Mouse (Mus musculus) R1 (cell line): Measurements from ENCODE around the gene Sp7.
A peak's percentile ranks its signal among the peaks of the same experiment; 100 is the strongest.

Experiments used
- DNase-seq: peaks from one replicate; pipeline ENCODE4 v3.0.0-alpha.2; 2018; ENCODE audit warnings: low read depth, low spot score

The Sp7 gene

DNA sequence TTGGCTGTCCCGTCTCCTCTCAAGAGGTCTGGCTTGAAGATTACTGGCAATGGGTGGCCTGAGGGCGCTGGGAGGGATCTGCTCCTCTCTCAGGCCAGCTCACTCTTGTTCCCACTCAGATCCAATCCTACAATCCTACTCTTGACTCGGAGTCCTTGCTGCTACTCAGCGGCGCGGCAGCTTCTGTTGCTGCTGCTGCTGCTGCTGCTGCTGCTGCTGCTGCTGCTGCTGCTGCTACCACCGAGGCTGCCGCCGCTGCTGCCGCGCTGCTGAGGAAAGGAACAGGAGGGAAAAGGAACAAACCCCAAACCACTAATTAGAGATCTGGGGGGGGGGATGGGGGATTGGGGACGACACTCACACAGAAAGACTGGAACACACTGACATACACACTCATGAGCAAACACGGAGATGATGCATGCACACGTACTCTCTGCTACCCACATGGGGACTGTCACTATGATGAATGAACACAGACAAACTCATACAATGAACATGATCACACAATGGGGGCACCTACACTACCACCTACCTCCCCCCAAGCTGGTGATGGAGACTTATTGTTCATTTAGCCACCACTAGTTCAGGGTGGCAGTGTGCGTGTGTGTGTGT, at the start of gene Sp7:
Sp7 (minus strand) TSS at position 450 of the 612 bp plus-strand sequence.
- no peak for DNase-seq

DNA sequence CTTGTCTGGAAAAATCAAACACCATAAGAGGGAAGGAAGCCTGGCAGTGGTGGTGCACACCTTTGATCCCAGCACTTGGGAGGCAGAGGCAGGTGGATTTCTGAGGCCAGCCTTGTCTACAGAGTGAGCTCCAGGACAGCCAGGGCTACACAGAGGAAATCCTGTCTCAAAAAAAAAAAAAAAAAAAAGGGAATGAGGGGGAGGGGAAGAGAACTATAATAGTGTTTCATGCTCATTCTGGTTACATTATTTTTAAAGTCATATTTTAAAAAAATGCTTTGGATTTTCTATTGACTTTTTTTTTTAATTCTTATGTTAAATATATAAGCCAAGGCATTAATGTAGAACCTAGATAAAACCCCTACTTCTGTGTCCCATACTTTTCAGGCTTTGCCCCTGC, 46.7 kb upstream of the Sp7 start:
- no peak for DNase-seq

DNA sequence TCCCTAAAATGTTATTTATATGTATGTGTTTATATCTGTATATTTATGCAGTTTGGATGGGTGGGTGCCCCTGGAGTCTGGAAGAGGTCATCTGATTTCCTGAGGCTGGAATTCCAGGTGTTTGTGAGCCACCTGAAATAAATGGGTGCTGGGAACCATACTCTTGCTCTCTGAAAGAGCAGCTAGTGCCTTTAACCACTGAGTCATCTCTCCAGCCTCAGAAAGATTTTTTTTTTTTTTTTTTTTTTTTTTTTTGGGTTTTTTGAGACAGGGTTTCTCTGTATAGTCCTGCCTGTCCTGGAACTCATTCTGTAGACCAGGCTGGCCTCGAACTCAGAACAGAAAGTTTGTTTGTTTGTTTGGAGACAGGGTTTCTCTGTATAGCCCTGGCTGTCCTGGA, 44.1 kb upstream of the Sp7 start:
- no peak for DNase-seq

DNA sequence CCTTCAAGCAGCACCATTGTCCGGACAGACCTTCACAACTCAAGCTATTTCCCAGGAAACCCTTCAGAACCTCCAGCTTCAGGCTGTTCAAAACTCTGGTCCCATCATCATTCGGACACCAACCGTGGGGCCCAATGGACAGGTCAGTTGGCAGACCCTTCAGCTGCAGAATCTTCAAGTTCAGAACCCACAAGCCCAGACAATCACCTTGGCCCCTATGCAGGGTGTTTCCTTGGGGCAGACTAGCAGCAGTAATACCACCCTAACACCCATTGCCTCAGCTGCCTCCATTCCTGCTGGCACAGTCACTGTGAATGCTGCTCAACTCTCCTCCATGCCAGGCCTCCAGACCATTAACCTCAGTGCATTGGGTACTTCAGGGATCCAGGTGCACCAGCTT, 42.3 kb upstream of the Sp7 start:
- no peak for DNase-seq

DNA sequence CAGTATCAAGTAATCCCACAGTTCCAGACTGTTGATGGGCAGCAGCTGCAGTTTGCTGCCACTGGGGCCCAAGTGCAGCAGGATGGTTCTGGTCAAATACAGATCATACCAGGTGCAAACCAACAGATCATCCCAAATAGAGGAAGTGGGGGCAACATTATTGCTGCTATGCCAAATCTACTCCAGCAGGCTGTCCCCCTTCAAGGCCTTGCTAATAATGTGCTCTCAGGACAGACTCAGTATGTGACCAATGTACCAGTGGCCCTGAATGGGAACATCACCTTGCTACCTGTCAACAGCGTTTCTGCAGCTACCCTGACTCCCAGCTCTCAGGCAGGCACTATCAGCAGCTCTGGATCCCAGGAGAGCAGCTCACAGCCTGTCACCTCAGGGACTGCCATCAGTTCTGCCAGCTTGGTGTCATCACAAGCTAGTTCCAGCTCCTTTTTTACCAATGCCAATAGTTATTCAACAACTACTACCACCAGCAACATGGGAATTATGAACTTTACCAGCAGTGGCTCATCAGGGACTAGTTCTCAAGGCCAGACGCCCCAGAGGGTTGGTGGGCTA, 41.7 kb upstream of the Sp7 start:
- no peak for DNase-seq

DNA sequence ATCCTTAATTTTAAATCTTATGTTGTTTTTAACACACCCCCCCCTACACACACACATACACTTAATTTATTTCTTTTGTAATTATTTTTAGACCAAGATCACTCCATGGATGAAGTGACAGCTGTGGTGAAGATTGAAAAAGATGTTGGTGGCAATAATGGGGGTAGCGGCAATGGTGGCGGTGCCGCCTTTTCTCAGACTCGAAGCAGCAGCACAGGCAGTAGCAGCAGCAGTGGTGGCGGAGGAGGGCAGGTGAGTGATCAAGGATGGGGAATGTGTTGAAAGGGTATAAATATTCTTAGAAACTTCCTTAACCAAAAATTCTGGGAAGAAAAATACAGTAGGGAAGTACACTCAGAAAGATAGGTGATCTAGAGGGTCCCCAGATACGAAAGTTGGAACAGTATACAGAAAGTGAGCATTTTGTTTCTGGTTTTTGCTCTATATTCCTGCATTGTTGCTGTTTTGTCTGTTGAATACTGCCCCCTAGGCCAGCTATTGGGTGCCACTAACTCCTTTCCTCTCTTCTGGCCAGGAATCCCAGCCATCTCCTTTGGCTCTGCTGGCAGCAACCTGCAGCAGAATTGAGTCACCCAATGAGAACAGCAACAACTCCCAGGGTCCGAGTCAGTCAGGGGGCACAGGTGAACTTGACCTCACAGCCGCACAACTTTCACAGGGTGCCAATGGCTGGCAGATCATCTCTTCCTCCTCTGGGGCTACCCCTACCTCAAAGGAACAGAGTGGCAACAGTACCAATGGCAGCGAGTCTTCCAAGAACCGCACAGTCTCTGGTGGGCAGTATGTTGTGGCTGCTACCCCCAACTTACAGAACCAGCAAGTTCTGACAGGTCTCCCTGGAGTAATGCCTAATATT, 40.9 kb upstream of the Sp7 start:
- DNase-seq = peak; percentile 35

DNA sequence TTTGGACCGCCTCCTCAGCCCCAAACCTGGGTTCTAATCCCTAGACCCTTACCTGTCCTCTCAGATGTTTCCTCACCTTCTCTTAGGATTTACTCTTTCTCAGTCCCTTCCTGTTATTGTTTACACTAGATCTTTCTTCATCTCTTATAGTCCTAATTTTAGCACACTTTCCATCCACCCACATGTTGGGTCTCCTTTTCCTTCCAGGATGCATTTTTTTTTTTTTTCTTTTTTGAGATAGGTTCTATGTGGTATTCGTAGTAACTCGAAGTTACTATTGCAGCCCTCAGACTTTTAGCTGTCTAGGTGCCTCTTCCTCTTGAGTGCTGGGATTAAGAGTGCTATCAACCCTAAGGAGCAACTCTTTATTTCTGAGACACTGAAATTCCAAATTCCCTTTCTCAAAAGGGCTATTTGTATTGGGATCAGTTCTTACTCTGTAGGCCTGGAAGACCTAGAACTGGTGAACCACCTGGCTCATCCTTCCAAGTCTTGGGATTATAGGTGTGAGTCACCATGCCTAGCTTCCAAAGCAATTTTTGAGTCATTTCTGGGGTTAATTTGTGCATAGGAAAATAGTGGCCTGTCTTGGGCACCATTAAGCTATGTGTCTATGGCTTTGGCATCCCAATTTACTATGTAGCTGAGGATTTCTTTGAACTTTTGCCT, 40.1 kb upstream of the Sp7 start:
- DNase-seq = no peak

DNA sequence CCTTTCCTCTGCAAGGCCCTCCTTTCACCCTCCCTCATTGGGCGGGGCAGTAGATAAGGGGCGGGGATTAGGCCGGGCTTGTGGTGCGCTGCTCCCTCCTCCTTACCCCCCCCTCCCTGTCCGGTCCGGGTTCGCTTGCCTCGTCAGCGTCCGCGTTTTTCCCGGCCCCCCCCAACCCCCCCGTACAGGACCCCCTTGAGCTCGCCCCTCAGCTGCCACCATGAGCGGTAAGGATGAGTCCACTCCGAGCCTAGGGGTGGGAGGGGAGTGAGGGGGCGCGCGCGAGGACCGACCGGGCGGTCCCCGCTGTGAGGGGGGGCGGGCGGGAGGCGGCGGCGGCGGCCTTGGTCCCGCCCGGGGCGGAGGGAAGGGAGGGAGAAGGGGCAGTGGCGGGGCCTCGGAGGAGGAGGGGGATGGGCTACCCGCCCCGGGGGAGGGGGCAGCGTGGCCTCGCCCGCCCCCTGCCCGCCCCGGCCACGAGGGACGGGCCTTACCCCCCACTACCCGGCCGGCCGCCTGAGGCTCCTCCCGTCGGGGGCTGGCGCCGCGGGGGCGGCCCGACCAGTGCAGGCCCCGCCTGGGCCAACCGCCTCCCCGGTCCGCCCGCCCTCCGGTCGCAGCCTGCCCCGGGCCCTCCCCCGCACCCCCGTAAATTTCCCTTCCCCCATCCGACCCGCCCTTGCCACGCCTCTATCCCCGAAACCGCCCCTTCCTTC, 39.4 kb upstream of the Sp7 start:
- DNase-seq = peak; percentile 89

DNA sequence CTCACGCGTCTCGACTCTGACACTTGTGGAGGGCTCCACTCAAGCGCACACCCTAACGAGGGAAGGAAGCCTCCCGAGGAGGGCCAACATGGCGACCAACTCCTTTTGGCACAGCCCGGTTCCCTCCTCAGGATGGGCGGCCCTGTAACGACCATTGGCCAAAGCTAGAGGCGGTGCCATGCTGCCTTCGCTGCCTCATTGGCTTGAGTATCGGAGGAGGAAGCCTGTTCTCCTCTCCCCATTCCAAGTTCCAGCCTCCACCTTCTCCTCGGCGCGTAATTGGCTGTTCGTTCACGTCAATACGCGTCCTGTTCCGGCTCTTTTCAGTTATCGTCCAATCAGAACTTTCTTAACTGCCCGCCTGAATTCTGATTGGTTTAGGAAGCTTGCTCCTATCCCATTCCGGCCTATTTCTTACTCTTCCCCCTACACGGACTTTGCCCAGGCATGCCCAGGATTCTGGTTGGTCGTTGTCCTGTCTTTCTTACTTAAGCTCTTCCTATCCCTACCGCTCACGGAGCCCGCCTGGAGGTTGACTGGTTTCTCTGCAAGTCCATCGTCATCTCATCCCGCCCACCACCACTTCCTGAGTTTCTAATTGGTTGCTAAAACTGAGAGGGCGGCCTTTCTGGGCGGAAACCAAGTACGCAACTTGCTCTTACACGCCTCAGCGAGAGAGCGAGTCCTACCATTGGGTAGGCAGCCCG, 38.7 kb upstream of the Sp7 start, which contains the start of gene Sp1:
Sp1 (plus strand) TSS at position 655 of the 707 bp plus-strand sequence.
- peak; percentile 100 for DNase-seq

DNA sequence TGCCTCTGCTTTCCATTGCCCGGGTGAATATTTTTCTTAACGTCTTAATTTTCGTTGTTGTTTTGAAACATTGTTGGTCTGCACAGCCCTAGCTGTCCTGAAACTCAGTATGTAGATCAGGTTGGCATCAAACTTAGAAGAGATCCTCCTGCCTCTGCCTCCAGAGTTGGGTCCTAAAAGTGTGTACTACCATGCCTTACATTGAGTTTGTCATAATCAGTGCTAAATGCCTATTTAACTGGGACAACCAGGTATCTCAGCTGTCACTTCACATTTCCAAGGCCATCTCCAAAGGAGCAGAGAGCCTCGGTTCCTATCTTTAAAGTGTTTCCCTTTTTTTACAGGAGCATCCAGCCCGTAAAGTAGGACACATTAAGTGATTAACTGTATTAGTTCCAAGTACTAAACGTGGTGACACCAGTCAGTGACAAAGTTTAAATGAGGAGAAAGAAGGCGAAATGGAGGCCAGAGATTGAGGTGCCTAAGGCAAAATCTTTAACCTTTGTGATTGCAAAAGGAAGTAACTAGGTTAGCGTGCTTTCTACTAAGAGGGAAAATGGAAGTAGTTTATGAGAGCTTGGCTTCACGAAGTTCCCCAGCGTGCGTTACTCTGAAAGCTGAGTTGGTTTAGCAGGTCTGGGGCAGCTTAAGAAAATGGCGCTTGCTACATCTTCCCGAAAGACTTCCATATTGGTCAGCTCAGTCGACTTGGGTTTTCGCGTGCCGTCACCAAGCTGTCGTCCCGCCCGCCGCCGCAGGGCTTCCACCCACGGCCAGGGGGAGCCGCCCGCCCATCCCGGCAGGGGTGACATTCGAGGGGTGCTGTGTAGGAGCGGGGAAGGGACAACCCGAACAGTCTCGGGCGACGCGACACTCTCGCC, 37.9 kb upstream of the Sp7 start:
- no peak for DNase-seq

DNA sequence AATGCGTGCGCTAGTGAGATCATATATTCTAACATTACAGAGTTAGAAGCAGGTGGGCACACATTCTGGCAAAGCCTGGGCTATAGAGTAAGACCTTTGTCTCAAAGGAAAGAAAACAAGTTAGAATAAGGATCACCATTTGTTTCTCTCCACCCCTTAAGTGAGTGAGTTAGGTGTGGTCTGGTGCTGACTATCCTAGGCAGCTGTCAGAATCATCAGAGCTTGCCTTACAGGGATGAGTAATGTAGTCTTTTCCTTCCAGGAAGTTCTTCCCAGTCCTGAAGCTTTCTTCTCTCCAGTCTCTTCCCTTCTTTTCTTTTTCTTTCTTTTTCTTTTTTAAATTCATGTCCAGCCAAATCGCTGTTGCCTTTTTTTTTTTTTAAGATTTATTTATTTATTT, 35.2 kb upstream of the Sp7 start:
- DNase-seq = no peak

DNA sequence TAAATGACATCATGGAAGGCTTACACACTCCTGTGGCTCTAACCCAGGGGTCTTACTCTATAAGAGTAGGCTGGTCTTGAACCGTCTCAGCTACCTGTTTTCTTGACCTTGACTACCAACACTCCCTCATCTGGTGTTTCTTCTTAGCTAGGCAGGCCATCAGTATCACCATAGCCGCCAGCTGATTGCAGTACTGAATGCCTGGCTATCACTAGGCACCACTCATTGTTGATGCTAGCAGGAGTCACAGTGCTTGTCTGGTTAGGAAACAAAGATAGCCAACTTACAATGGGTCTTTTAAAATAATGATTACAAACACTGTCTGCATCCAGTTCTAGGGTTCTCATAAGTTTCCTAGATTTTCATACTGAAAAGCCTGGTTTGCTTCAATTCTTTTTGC, 34.3 kb upstream of the Sp7 start:
- DNase-seq = peak; percentile 63

DNA sequence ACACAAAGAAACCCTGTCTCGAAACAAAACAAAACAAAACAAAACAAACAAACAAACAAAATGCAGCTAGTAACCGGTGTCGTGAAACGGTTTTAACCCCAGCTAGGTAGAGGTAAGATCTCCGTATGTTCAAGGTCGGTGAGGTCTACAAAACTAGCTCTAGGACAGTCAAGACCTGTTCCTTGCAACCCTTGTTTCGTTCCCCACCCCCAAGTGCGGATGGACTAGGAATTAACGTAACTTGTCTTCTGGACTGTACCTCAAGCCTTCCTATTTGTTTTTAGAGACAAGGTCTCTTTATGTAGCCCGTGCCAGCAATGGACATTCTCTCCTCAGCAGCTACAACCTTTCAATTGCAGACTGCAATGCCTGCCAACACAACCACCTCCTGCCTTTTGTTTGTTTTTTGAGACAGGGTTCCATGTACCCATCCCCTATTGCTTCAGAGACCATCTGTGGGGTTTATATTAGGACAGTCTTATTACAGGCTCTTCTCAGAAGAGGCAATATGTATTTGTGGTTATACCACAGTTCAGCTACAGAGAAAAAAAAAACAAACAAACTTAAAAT, 33.6 kb upstream of the Sp7 start:
- peak; percentile 63 for DNase-seq

DNA sequence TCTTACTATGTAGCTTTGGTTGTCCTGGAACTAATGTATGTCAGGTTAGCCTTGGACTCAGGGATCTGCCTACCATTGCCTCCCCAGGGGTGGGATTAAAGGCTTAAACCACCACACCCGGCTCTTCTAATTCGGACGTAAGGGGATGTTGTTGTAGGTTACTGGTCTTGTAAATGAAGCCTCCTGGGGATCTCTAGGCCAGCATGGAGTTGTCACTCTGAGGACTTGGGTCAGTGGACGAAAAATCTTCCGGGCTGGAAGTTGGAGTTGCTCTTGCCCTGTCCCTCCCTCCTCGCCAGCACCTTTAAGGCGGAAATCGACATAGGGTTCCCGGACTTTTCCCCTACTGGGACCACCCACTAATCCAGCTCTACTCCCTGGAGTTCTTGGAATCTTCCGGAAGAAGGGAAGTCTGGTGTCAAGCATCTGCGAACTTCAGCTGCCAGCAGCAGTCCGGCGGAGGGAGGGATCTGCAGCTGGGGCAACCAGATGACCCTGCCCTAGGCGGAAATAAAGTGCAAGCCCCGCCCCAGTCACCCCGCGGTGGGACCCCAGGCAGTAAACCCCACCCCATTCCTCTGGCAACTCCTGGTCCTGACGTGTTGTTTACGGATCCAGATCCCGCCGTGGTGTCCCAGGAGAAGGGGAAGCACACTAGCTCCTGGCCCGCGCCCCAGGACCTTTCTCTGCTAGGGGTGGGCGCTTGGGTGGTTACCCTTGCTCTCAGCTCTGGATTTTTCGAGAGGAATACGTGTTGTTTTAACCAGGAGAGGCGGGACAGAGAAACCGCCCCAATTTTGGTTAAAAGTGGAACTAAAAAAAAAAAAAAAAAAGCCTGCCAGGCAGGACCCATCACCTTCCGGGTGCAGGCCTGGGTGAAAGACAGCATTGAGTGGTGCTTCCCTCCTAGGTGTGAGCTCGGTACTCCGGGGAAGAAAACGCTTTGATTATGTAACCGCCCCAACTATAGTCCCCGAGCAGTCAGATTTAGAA, 32.5 kb upstream of the Sp7 start:
- DNase-seq = peak; percentile 99

DNA sequence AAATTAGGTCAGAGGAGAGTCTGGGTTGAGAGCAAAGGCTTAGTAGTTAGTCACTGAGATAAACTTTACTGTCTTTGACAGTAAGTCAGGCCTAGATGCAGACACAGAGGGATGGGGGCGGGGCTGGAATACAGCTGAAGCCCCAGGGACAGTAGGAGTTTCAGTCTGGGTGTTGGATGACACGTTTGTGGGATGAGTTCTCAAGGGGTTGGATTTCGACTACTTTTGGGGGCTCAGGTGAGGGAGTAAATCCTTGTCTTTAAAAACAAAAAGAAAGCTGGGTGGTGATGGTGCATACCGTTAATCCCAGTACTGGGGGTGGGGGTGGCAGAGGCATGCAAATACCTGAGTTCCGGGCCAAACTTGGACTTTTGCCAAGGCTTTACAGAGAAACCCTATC, 31.6 kb upstream of the Sp7 start:
- peak; percentile 91 for DNase-seq

DNA sequence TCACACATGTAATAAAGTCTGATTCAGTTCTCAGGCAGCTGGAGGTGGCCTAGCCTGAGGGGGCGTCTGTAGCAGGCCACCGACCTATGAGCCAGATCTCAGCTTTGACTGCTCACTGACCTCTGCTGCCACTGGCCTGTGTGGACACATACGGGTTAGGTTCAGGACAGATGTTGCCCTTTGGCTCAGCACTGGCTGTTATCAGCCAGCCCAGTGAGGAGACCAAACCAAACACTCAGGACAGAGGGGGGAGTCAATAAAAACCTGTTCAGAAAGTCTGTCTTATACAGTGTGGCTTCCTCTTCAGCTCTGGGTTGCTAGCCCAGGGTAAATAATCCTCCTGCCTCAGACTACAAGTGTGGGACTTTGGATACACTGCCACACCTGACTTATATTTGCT, 28.1 kb upstream of the Sp7 start:
- DNase-seq = peak; percentile 51

DNA sequence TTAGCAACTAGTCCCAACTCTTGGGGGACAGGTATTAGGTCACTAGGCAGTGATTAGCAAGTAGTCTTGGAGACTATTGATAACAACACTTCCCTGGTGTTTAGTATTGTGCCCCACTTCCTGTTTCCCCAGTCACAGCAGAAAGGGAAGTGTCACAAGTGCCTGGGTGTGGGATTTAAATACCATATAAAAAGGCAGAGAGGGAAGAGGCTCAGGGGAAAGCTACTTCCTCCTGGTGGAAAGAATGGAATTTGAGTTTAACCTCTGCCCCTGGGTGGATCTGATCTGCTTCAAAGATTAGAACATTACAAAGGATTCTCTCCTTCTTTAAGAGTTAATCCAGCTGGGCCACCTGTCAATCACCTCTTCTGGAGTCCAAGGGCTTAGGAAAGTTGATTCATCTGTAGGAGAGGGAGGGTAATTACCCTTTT, 26.6 kb upstream of the Sp7 start:
- peak; percentile 100 for DNase-seq

DNA sequence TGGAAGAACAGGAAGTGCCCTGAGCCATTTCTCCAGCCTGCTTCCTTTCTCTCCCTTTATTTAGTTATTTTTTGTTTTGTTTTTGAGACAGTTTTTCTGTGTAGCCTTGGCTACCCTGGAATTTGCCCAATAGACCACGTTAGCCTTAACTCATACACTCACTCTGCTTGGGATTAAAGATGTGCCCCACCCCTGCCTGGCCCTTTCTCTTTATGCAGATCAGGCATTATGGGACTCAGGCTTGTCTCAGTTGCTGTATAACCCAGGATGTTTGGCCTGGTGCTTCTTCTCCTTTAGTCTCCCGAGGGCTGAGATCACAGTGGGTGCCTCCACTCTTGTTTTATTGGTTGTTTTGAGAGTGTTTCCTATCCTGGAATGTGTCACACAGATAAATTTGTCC, 25.5 kb upstream of the Sp7 start:
- peak; percentile 59 for DNase-seq
